Mouse (Mus musculus) gastrocnemius, postnatal 4 days (tissue): Measurements from ENCODE around the gene Secisbp2. TPM values are rescaled to one million over a fixed set of nuclear protein-coding genes. Genes with fewer than 3 reads are reported as not detected.

Experiments
- DNase-seq, 2 experiments: peaks; one replicate each; pipeline ENCODE4 v3.0.0; 2021 to 2022; ENCODE audit warnings: low spot score in 2 of 2, mixed read lengths in 2 of 2
- total RNA-seq, 2 experiments: library from RNA; stranded (reverse); gene quantifications; 2 replicates each; pipeline ENCODE4 v1.2.3; 2021

Secisbp2 gene
- total RNA-seq, 2 experiments from 2014 or later: 14.9 to 17.6 TPM

DNA sequence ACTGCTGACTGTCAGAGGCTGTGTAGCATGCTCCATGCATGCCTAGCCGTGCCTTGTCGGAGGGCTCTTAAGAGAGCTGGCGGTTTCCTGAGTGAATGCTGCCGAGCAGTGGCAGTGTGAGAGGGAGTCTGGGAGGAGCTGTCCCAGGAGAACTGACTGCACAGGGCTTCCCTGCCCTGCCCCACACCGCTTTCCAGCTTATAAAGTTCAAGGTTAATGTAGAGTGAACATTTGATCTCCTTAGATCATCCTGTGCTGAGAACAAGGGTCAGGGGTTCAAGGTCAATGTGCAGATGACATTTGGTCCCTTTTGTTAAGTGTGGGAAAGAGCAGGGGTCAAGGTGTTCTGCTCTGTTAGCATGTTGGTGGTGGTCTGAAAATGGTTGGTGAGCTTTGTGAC lies 29.6 kb downstream of the Secisbp2 start:
- no peak for DNase-seq

DNA sequence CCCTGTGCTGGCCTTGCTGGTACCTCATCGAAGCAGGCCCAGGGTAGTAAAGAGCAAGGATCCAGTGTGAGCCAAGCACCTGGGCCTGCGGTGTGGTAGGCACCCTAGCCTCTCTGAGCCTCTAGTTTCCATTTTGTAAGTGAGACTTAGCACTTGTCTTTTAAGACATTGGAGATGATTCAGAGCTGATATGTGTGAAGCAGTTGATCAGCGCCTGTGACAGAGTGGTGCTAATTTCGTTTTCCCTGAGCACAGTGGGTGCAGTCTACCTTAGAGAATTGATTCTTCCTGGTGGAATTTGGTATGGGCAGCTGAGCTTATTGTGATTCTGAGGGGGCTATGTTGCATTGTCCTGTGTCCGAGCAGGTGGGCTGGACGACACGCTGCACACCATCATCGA lies 30.1 kb downstream of the Secisbp2 start:
- no peak for DNase-seq

DNA sequence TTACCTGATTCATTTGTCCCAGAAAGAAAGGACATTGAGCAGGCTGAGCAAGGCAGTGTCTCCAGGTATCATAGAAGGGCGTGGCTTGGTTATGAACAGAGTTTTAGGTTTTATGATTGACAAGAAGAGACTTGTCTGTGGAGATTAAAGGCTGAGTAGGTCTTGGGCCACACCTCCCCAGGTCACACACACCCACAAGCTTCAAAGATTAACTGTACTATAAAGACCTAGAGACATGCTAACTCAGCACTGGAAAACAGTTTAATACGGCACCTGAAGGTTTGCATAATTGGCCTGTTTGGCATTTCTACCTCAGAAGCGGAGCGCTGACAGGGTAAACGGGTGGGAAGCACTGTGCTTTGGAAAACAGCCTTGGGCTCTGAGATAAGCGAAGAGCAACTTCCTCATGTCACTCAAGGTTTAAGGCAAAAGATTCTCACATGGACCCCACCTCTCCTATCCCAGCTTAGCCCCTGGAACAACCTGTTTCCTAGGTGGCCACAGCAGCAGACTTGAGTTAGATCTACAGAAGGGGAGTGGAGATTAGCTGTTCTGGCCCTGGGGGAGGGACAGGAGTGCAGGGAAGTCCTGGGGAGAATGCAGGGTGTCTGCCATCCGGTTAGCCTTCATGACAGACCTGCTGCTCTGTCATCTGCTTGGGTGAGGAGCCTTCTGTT lies 33.9 kb downstream of the Secisbp2 start:
- no peak for DNase-seq

DNA sequence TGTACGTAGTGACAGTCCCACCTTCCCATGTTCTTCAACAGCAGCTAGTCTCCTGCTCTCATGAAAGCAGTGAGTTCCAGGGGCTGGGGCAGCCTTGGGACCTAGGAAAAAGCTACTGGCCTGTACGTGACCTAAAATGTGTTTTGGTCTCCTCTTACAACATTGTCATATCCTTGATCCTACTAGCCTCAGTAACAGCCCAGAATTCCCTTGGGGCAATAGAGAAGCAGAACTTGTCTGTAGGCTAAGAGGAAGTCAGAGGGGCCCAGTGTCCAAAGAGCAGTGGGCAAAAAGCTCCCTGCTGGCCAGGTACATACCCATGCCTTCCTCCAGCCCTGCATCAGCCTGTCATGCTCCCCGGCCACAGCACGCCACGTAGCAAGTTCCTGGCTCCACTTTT lies 35.5 kb downstream of the Secisbp2 start:
- no peak for DNase-seq

DNA sequence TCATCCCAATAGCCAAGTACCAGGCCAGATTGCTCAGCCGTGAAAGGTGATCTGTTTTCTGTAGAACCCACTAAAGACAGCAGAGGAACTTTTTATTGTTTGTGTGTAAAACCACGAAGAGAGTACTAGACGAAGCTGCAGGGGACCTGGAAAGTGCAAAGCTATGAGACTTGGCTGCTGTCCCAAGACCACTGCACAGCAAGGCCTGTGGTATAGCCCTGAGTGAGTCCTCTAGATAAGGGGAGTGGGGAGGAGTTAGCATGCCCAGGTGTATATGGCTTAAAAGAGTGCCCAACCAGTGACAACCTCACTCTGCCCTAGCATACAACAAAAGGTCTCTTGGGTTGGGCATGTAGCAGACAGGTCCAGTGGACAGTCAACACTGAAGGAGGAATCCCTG lies 37.2 kb downstream of the Secisbp2 start:
- DNase-seq: no peak

DNA sequence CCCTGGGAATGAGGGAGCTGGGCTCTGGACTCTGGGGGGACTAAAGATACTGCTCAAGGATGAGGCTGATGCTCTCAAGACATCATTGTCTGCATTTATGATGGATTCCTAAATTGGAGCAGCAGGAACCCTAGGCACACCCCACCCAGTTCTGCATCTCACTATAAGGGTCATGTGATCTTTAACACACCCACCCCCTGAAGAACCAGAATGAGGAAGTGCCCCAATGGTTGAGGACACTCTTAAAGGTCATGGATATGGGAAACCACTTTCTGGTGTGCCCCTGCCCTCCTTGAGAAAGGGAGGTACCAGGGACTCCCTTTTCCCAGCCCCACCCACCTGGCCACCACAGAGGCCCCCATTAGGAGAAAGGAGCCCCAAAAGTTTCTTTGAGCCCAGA lies 45.0 kb downstream of the Secisbp2 start:
- no peak for DNase-seq

DNA sequence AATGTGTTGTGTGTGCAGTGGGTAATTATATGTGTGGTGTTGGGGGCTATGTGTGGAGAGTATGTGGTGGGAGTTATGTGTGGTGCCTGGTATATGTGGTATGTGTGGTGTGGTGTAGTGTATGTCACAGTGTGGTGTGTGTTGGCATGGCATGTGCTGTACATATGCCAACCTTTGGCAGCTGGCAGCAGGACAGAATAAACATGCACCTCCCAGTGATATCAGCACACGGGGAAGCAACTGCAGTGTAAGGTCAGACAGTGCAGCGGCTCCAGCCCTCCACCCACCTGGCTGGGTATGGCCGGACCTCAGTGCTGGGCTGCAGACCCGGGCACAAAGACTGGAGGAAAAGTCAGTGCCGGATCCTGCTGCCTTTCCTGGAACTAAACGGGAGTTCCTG lies 46.0 kb downstream of the Secisbp2 start:
- no peak for DNase-seq

DNA sequence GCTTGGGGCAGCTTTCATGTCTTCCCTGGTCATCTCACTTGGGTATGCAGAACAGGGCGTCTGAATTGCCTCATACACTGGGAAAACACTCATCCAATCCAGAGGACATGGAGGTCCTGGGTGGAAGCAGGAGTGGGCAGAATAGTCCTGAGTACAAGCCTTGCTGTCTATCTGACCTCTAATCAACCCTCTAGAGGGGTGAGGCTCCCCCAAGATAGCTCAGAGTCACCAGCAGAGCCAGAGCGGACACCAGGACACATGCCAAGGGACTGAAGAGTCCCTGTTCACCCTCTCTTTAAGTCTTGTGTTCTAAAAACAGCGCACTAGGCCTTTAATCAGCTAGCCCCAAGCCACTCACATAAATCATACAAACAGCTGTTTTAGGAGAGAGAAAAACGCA lies 46.4 kb downstream of the Secisbp2 start:
- no peak for DNase-seq

DNA sequence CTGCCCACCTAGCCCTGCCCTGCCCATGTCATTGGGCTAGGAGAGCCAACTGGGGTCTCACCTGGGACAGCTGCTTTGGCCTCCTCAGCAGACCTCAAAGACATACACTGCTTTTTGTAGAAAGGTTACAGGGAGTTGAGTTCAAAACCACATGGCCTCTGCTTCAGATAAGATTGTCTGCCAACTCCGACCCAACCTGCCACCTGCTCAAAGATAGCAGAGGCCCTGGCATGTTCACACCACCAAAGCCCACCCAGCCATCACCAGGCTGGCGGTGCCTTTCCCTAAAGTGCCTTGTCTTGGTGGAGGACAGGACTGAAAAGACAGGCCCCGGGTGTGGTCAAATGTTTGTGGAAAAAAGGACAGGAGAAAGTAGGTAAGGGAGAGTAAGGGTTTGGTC lies 46.8 kb downstream of the Secisbp2 start:
- no peak for DNase-seq

DNA sequence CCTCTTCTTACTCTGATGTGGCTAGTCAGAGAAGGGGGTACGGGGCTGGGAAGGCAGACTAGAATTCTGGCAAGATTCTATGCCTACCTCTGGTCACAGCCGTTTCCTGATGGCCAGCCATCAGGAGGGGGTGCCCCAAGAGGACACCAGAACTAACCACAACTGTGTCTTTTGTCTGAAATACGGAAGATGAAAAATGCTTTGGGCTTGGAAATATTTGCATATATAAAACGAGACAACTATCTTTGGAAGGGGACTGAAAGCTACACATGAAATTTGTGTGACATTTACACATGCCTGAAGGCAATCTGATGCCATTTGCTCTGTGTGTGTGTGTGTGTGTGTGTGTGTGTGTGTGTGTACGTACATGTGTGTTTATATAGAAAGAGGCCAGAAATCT lies 52.4 kb downstream of the Secisbp2 start:
- DNase-seq: no peak

DNA sequence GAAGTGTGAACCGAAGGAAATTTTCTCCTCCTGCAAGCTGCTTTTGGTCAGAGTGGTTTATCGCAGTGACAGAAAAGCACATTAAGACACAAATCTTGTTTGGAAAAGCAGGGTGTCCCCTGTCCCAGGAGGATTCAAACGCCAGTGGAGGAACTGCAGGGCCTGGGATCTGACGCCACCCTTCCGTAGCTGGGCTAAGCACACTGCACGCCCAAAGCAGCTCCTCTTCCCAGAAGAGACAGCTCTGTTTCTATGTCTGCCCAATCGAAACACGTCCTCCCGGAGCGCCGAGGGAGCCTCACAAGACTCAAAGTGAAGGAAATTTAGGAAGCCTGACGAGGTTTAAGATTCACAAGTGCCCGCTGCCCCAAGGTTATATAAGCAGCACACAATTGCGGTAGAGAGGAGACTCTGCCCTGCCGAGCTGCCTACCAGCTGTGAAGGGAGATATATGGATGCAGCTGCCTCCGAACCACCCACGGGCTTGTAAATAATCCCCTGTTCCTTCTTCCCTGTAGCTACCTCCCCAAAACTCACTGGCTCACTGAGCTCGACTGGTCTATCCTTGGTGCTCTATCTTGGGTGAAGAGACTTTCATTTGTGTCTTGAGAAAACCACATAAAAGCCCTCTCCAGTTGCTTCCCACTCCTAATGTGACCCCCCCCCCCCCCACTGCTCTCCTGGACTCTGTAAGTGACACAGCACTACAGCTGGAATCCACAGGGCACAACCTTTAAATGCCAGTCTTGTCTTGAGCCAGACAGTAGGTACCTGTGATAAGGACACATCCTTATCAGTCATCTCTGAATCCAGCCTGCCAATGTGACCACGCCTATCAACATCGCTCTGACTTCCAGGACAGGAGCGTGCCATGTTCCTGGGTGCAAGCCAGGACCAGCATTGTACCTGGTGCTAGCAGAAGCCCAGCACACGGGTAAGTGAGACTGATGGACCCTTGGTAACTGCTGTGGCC lies 54.7 kb downstream of the Secisbp2 start:
- no peak for DNase-seq

DNA sequence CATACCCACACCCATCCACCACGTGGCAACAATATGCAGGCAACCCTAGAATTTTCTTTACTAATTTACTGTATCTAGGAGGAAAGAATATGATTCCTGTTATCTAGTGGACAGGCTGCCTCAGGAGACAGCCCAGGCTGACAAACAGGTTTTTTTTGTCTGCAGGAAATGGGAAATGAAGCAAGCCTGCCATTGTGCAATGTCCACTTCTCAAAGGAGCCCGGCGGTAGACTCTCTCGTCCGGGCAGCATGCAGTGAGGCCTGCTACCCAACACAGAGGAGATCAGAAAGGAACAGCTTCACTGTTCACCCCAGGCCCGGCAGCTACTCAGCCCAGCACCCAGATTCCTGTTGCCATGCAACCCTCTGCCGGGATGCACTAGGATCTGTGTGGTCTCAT lies 59.2 kb downstream of the Secisbp2 start:
- no peak for DNase-seq

DNA sequence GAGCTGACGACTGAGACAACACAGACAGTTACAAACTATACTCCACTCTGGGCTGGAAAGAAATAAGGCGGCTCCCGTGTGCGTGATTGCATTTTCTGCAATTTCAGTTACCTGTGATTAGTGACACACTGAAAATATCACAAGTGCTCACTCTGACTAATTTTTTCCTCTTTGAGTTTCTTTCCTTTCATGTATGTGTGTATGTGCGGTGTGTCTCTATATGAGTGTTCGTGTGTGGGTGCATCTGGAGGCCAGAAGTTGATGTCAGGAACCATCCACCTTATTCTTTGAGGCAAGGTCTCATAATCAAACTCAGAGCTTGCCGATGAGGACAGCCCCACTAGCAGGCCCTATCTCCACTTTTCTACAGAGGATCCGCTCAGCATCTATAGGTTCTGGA lies 60.5 kb downstream of the Secisbp2 start:
- DNase-seq: no peak

DNA sequence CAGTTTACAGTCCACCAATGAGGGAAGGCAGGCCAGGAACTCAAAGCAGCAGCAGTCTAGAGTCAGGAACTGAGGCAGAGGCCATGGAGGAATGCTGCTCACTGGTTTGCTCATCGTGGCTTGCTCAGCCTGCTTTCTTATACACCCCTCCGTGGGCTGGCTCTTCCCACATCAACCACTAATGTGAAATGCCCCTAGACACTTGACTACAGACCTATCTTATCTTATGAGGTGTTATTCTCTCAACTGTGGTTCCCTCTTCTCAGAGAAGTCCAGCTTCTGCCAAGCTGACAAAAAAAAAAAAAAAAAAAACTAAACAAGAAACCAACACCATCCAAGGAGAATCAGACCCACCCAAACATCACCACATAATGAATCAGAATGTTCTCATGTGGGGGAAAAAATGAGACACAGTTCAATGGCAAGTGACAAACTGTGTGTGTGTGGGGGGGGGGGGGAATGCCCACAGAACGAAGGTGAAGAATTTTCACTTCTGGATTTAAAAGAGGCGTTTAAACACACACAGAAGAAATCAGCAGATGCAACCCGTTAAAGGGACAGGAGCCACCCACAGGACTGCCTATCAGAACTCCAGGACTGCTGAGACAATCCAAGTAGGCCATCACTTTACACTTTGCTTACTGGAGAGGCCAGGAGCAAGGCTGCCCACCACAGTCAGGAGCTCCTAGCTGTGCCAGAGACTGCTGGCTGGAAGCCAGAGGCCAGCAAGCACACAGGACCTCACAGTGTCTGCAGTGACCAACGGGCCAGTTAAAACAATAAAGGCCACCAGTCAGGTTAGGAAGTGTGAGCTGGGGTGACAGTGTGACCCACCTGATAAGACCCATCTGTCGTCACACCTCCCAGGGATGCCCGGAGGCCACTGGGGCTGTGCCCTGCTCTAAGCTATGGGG lies 65.1 kb downstream of the Secisbp2 start:
- DNase-seq: no peak

DNA sequence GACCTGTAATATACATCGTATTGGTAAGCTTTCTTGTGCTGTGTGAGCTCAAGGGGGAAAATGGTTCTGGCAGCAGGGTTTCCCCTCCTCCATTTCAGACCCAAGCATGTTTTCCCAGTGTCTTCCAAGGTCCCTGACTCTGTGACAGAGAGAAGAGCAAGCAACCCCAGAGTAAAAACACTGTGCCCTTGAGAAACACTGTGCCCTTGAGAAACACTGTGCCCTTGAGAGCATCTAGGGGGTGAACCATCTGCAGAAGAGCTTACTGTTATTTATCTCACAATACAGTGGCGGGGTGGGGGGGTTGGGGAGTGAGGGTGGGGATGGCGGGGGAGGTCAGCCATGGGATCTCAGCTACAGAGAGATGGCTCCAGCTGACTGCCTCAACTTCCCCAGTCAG lies 67.8 kb downstream of the Secisbp2 start:
- no peak for DNase-seq

DNA sequence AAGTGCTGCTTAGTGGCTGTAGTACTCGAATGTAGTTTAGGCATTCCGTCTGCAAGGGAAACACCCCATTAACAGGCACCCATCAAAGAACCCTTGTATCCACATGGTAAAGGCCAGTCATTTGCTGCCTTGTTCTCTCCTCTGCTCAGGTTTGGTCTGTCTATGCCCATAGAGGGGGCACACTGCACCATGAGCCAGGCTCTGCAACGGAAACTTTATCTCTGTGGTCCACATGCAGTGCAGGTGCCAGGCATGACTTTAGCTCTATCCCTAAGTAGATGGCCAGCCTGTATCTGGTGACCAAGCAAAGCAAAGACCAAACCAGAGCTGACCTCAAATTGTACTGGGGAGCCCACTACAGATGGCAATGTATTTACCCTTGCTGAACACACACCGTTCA lies 69.1 kb downstream of the Secisbp2 start:
- DNase-seq: no peak

DNA sequence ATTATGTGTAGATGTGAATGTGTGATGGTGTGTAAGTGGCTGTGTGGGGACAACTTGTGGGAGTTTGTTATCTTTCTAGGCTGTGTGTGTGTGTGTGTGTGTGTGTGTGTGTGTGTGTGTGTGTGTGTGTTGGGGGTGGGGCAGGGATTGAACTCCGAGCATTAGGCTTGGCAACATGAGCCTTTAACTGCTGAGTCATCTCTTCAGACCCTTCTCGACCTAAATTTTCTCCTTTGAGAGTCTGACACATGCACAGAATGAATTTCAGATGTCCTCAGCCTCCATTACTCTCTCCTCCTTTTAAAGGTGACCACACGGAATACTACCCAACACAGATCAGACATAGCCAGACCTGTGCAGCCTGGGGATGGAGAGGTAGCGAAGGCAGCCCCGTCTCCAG lies 71.6 kb downstream of the Secisbp2 start:
- no peak for DNase-seq

DNA sequence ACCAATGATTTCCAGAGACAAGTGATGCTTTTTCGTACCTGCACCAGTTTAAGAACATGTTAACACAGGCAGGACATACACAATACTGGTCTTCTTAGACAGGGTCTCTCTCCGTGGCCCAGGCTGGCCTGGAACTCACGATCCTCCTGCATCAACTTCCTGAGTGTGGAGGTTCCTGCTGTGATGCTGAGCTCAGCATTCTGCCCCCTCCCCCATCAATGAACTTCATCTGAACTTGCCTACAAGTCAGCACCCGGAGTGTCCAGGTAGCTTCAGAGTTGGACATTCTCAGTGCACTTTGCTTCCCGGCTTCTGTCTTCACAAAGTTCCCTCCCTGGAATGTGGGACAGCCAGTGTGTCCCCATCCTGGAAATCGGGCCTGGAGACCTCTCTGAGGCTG lies 73.1 kb downstream of the Secisbp2 start:
- DNase-seq: no peak

DNA sequence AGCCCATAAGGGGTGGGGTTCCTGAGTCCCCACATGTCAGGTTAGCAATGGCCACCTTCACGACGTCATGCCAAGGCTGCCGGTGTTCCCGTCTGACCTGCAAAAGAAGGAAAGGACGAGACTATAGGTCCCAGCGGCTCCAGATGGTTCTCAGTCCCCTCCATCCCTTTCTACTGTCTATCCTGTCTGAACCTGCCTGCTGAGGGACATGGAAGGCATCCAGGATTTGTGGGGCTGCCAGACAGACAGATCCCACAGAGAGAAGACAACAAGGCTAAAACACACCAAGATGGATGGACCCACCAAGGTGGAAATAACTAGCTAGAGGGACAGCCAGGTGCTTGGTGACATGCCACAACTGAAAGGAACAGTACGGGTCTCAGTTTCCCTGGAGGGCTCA lies 73.9 kb downstream of the Secisbp2 start:
- no peak for DNase-seq

DNA sequence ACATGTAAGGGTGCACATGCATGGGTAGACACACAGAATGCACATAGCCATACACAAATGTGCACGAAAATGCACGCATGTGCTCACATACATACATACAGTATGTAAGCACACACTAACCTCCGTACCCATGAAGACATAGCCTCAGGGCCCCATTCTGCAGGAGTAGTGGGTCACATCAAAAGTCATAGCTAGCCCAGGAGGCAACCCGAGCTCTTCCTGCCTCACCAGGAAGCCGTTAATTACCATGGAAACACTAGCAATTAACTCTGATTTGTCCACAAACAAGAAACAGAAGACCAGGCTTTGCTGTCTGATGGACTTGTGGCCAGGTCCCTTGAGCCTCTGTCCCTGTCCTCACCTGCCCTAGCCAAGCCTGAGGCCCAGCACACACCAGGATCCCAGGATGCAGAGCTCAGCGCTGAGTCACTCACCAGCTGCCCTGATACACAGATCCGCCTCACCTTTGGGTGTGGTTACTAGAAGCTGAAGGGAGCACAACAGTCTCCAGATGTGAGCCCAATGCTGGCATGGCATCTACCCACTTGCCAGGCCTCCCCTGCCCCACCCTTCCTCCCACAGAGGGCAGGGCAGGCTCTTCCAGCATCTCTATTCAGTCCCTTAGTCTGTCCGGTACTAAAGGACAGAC lies 74.6 kb downstream of the Secisbp2 start:
- DNase-seq: no peak

DNA sequence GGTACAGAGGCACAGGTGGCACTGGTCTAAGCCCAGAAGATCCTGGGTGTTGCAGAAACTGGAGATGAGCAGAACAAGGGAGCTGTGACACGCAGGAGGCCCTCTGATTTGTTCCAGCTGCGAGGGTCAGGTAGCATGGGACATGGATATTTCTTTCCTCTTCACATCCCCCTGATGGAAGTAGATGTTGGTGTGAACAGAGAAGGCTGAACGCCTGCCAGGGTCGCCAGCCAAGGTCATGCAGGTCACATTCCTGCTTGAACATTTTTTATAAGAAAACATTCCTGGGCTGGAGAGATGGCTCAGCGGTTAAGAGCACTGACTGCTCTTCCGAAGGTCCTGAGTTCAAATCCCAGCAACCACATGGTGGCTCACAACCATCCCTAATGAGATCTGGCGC lies 75.9 kb downstream of the Secisbp2 start:
- no peak for DNase-seq
